Mouse (Mus musculus) hindbrain, embryonic 13.5 days (tissue): Measurements from ENCODE around the gene Gm11444. TPM values are rescaled to one million over a fixed set of nuclear protein-coding genes. Genes with fewer than 3 reads are reported as not detected.

Experiments used
- ATAC-seq: fragments of 200-750 bp; cut with Nextera tagmentation; 2 replicates; pipeline ENCODE4 v1.8.0; 2017; ENCODE audit warnings: moderate TSS enrichment; ENCODE audit not compliant: low FRiP score
- H3K27ac ChIP-seq: fragments of 300-500 bp; sonication (generic); 2 replicates; pipeline ENCODE4 v1.5.1; 2015; ENCODE audit warnings: inconsistent platforms, mild to moderate bottlenecking, moderate library complexity
- H3K27me3 ChIP-seq: fragments of 300-500 bp; sonication (generic); 2 replicates; pipeline ENCODE4 v1.6.1; 2015; ENCODE audit warnings: mild to moderate bottlenecking, inconsistent platforms
- H3K36me3 ChIP-seq: fragments of 300-500 bp; sonication (generic); 2 replicates; pipeline ENCODE4 v1.6.1; 2015; ENCODE audit warnings: mild to moderate bottlenecking, inconsistent platforms
- H3K4me1 ChIP-seq: fragments of 300-500 bp; sonication (generic); replicated peaks from 2 replicates; pipeline ENCODE4 v1.6.1; 2015; ENCODE audit warnings: inconsistent platforms
- H3K4me2 ChIP-seq: fragments of 300-500 bp; sonication (generic); 2 replicates; pipeline ENCODE4 v1.6.1; 2015; ENCODE audit warnings: inconsistent platforms, mild to moderate bottlenecking, moderate library complexity
- H3K4me3 ChIP-seq: fragments of 300-500 bp; sonication (generic); 2 replicates; pipeline ENCODE4 v1.5.1; 2015; ENCODE audit warnings: mild to moderate bottlenecking, inconsistent platforms
- H3K9ac ChIP-seq: fragments of 300-500 bp; sonication (generic); 2 replicates; pipeline ENCODE4 v1.6.1; 2015; ENCODE audit warnings: mild to moderate bottlenecking, inconsistent platforms
- H3K9me3 ChIP-seq: fragments of 300-500 bp; sonication (generic); 2 replicates; pipeline ENCODE4 v1.6.1; 2016; ENCODE audit warnings: inconsistent platforms
- WGBS: fragments of 180-500 bp; shearing (Covaris S2); methylation state at CpG from one replicate; pipeline ENCODE4 v1.1.7; 2015; 5-methylcytosine and 5-hydroxymethylcytosine counted together
- polyA plus RNA-seq: library from polyadenylated mRNA; unstranded; fragments of >200 nt; fragmentation: Nextera tagmentation; extraction: Ambion mirVana; gene quantifications from 2 replicates; pipeline ENCODE4 v1.2.1, GENCODE M21; 2015

Gm11444 gene
- polyA plus RNA-seq, 1 experiment from 2014 or later = not detected

GRCm38 (mm10) chr11:85831656-85832230 is 18.4 kb downstream of the Gm11444 start:
- peak overlapping the region; percentile 42 for H3K4me3 ChIP-seq
- no peaks in the 10 kb centered on the region for H3K9me3 ChIP-seq
- H3K9ac ChIP-seq = no peak overlapping the region; the same call in 1 of the 2 replicates
- no peaks in the 10 kb centered on the region for H3K36me3 ChIP-seq
- peak overlapping the region; percentile 55 for H3K4me2 ChIP-seq
- under 1% methylated on average over 33 of the region's 33 CpGs for WGBS
- peaks cover 99% of the 10 kb centered on the region for H3K27me3 ChIP-seq
- no peak overlapping the region for H3K27ac ChIP-seq
- H3K4me1 ChIP-seq = peaks cover 32% of the 10 kb centered on the region
- ATAC-seq = 0 out of 2 replicates have a peak, but pooled peaks have one; percentile 18

- Histone ChIP-seq H3K27ac (no peak overlapping the region), H3K4me2 (no peak overlapping the region; the same call in 1 of the 2 replicates), H3K9me3 (no peaks in the 10 kb centered on the region), H3K4me3 (peak overlapping the region; percentile 5; the same call in 1 of the 2 replicates), H3K4me1 (peaks cover 32% of the 10 kb centered on the region), H3K9ac (no peak overlapping the region), H3K36me3 (no peaks in the 10 kb centered on the region), H3K27me3 (peaks cover 99% of the 10 kb centered on the region)
- no peak for ATAC-seq
- whole genome bisulfite sequencing = 2% methylated on average over 17 of the region's 17 CpGs
Measured at GRCm38 (mm10) chr11:85830901-85831341, 19.2 kb downstream of the Gm11444 start.

GRCm38 (mm10) chr11:85829520-85830440 is 20.4 kb downstream of the Gm11444 start:
- peak overlapping the region; percentile 40 for H3K4me2 ChIP-seq
- peak overlapping the region; percentile 25 for H3K4me3 ChIP-seq
- H3K4me1 ChIP-seq = peaks cover 32% of the 10 kb centered on the region
- peaks cover 99% of the 10 kb centered on the region for H3K27me3 ChIP-seq
- no peak for ATAC-seq
- H3K36me3 ChIP-seq = no peaks in the 10 kb centered on the region
- no peak overlapping the region for H3K27ac ChIP-seq
- under 1% methylated on average over 61 of the region's 61 CpGs for WGBS
- no peaks in the 10 kb centered on the region for H3K9me3 ChIP-seq
- H3K9ac ChIP-seq = no peak overlapping the region

- ATAC-seq = no peak; the same call in 1 of the 2 replicates
- Histone ChIP-seq H3K27me3 (peaks cover 99% of the 10 kb centered on the region), H3K4me2 (0 out of 2 replicates have a peak overlapping the region, but pooled peaks have one; percentile 21), H3K36me3 (no peaks in the 10 kb centered on the region), H3K4me1 (peaks cover 32% of the 10 kb centered on the region), H3K9me3 (no peaks in the 10 kb centered on the region), H3K27ac (no peak overlapping the region), H3K4me3 (no peak overlapping the region), H3K9ac (no peak overlapping the region)
- WGBS = 6% methylated on average over 38 of the region's 38 CpGs
Measured at GRCm38 (mm10) chr11:85828691-85829519, 21.2 kb downstream of the Gm11444 start.

DNA sequence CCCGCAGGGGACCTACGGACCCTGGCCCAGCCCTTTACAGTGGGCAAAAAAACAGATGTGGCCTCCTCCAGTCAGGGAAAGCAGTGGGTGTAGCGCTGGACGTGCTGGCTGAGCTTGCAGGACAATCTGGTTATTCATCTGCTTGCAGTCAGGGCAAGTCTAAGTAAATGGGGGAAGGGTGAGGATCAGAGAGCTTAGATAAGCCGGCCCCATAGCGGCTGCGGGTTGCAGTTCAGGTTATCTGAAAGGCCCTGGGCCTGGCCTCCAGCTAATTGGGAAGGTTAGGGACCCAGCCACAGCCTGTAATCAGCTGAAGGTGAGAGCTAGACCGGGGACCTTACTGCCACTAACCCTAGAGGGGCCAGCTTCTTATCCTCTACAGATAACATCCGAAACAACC is 22.8 kb downstream of the Gm11444 start:
- H3K27me3 ChIP-seq = peaks cover 99% of the 10 kb centered on the region
- no peak overlapping the region for H3K9ac ChIP-seq
- ATAC-seq = no peak
- H3K4me1 ChIP-seq = peaks cover 24% of the 10 kb centered on the region
- H3K4me3 ChIP-seq = no peak overlapping the region
- H3K36me3 ChIP-seq = no peaks in the 10 kb centered on the region
- no peak overlapping the region for H3K27ac ChIP-seq
- WGBS = 11% methylated on average over 9 of the region's 9 CpGs
- H3K9me3 ChIP-seq = no peaks in the 10 kb centered on the region
- no peak overlapping the region for H3K4me2 ChIP-seq

- Histone ChIP-seq H3K4me3 (no peak overlapping the region), H3K9ac (no peak overlapping the region), H3K4me1 (peaks cover 18% of the 10 kb centered on the region), H3K27me3 (peaks cover 93% of the 10 kb centered on the region), H3K4me2 (no peak overlapping the region), H3K27ac (no peak overlapping the region), H3K36me3 (no peaks in the 10 kb centered on the region), H3K9me3 (no peaks in the 10 kb centered on the region)
- WGBS = 83% methylated on average over 7 of the region's 7 CpGs
- ATAC-seq = no peak
Measured at GRCm38 (mm10) chr11:85825823-85826222, 24.3 kb downstream of the Gm11444 start.

DNA sequence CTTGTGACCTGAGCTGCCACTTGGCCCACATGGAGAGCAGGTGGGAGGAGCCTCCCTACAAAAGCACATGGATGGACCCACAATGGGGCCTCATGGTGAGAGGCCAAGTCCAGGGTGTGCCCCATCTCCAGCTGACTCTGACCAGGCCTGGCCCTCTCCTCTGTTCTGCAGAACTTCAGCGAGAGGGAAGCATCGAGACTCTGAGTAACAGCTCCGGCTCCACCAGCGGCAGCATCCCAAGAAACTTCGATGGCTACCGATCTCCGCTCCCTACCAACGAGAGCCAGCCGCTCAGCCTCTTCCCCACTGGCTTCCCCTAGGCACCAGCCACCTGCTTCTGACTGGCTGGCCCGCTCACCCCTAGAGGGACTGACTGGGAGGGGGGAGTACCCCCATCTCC is 25.1 kb downstream of the Gm11444 start:
- no peak for ATAC-seq
- no peak overlapping the region for H3K27ac ChIP-seq
- H3K4me3 ChIP-seq = no peak overlapping the region
- H3K9ac ChIP-seq = no peak overlapping the region
- H3K4me1 ChIP-seq = peaks cover 16% of the 10 kb centered on the region
- H3K36me3 ChIP-seq = no peaks in the 10 kb centered on the region
- H3K27me3 ChIP-seq = peaks cover 93% of the 10 kb centered on the region
- H3K4me2 ChIP-seq = no peak overlapping the region
- 73% methylated on average over 10 of the region's 10 CpGs for WGBS
- no peaks in the 10 kb centered on the region for H3K9me3 ChIP-seq

DNA sequence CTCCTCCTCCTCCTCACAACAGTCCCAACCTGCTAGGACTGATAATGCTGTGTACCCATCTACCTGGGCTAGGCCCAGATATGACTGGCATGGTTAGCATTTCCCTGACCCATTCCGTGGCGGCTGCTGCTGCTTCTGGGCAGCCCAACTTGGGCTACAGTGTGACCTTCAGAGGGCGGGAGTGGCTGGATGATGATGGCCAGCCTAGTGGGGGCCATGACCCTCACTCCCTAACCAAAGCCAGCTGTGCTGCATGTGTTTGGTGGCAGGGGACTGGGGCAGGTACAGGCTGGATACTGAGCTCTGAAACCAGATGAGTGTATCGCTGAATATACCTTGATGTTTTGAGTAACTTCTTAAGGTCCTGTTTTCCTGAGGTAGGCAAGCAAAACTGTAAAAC is 26.3 kb downstream of the Gm11444 start:
- H3K36me3 ChIP-seq = no peaks in the 10 kb centered on the region
- no peak overlapping the region for H3K9ac ChIP-seq
- no peak for ATAC-seq
- no peaks in the 10 kb centered on the region for H3K9me3 ChIP-seq
- peaks cover 85% of the 10 kb centered on the region for H3K27me3 ChIP-seq
- no peak overlapping the region for H3K27ac ChIP-seq
- peaks cover 4% of the 10 kb centered on the region; the same call in 1 of the 2 replicates for H3K4me1 ChIP-seq
- 88% methylated on average over 4 of the region's 4 CpGs for WGBS
- H3K4me2 ChIP-seq = no peak overlapping the region
- H3K4me3 ChIP-seq = no peak overlapping the region

GRCm38 (mm10) chr11:85823181-85823580 is 27.0 kb downstream of the Gm11444 start:
- Histone ChIP-seq H3K4me3 (no peak overlapping the region), H3K36me3 (no peaks in the 10 kb centered on the region), H3K27ac (no peak overlapping the region), H3K27me3 (peaks cover 83% of the 10 kb centered on the region), H3K9me3 (no peaks in the 10 kb centered on the region), H3K4me1 (peaks cover 3% of the 10 kb centered on the region; the same call in 1 of the 2 replicates), H3K4me2 (no peak overlapping the region), H3K9ac (no peak overlapping the region)
- no peak for ATAC-seq
- WGBS = 9% methylated on average over 6 of the region's 6 CpGs

GRCm38 (mm10) chr11:85821659-85822058 is 28.5 kb downstream of the Gm11444 start:
- 75% methylated on average over 9 of the region's 9 CpGs for WGBS

DNA sequence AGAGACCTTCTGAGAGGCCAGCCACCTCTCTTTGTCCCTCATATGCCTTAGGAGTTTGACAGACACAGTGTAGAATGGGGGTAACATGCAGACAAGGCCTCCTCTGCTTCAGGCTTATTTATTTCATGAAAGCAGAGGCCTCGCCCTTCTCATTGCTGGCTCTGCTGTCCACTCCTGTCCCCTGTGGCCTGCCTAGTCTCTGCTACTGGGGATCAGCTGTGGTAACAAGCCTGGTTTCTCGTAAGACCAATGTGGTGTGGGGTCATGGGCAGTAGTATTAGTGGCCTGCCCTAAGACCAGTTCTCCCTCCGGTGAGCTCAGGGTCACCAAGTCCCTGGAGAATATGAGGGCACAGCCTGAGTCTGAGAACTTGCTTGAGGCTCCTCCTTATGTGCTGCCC is 29.2 kb downstream of the Gm11444 start:
- no peak overlapping the region for H3K4me2 ChIP-seq

More at GRCm38 (mm10) chr11:85821659-85822058, 28.5 kb downstream of the Gm11444 start:
- H3K9me3 ChIP-seq = no peaks in the 10 kb centered on the region
- no peak overlapping the region for H3K27ac ChIP-seq
- no peak overlapping the region for H3K9ac ChIP-seq
- H3K27me3 ChIP-seq = peaks cover 68% of the 10 kb centered on the region
- H3K36me3 ChIP-seq = no peaks in the 10 kb centered on the region
- H3K4me2 ChIP-seq = no peak overlapping the region
- no peak overlapping the region for H3K4me3 ChIP-seq
- peaks cover 3% of the 10 kb centered on the region; the same call in 1 of the 2 replicates for H3K4me1 ChIP-seq
- ATAC-seq = no peak

GRCm38 (mm10) chr11:85818401-85818800 is 31.7 kb downstream of the Gm11444 start:
- 85% methylated on average over 3 of the region's 3 CpGs for WGBS
- no peaks in the 10 kb centered on the region for H3K36me3 ChIP-seq
- peaks cover 18% of the 10 kb centered on the region for H3K4me1 ChIP-seq
- H3K9me3 ChIP-seq = no peaks in the 10 kb centered on the region
- no peak overlapping the region for H3K9ac ChIP-seq
- ATAC-seq = no peak
- H3K27ac ChIP-seq = no peak overlapping the region
- H3K27me3 ChIP-seq = peaks cover 39% of the 10 kb centered on the region
- H3K4me3 ChIP-seq = no peak overlapping the region
- no peak overlapping the region for H3K4me2 ChIP-seq

More for the DNA sequence above, 29.2 kb downstream of the Gm11444 start:
- Histone ChIP-seq H3K27me3 (peaks cover 61% of the 10 kb centered on the region), H3K9me3 (no peaks in the 10 kb centered on the region), H3K36me3 (no peaks in the 10 kb centered on the region), H3K27ac (no peak overlapping the region), H3K9ac (no peak overlapping the region), H3K4me3 (no peak overlapping the region), H3K4me1 (peaks cover 3% of the 10 kb centered on the region; the same call in 1 of the 2 replicates)
- WGBS = 82% methylated on average over 3 of the region's 3 CpGs
- ATAC-seq = no peak
